Mouse (Mus musculus): ENCODE measurements around the gene Safb.

DNA sequence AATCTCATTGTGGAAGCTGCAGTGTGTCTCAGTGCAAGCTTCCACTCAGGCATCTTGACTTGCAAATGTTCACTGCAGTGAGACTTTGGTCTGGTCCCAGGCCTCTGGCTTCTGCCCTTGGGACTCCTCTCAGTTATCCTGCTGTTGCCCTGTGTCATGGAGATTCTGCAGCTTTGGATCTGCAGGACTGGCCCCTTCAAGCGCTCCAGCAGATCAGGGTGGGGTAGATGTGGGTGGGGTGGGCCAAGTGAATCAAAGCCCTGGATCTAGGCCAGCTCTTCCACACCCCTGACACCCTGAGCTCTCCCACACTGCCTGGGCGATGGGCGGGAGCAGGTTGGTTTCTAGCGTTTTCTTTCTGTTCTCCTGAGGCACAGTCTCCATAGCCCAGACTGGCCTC is 47.2 kb downstream of the Safb start:
- TF ChIP-seq CTCF (conservative IDR thresholded peaks at IDR 0.05; ENCODE audit: insufficient read depth, insufficient read length, low read depth, low read length): no peak
- no peak for TF ChIP-seq POLR2A (IDR thresholded peaks at IDR 0.05; ENCODE audit: low read depth, low read length)

Measured in kidney, adult 2 months (tissue).